ENCODE assay signal across 9 mouse cellular contexts in the genomic region with DNA sequence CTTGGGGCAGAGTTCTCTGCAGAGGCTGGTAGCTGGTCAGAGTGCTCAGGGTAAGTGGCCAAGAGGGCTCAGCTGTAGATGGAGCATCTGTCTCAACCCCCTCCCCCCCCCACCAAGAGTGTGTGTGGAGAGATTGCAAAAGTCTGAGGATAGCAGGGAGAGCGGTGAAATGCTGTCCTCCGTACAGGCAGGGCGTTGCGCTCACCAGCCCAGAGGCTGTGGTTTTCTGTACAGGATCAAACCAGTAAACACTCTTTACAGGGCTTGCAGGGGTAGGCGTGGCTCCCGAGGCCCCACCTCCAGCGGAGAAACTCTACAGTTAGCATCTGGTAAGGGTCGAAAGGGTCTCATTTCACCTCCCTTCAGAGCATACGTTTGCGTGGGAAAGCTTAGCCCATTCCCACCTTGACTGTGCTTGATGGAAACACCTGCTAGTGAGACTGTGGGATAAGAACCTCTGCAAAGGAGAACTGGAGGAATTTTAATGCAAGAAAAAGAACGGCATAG. TPM values are rescaled to one million over a fixed set of nuclear protein-coding genes. Genes with fewer than 3 reads are reported as not detected.
DNase-seq lines count a peak whose midpoint lies in the region; ATAC-seq lines count a peak whose summit lies in the region.
"Had no signal": no experiment of that assay in that cellular context is flagged by ENCODE, and none has a peak within 500 bp of the region (broad histone marks: within the 10 kb centered on the region; RNA-seq: fewer than 3 reads in every experiment).

No protein-coding gene starts in this region.

- no peak for DNase-seq in heart, postnatal 4 days
- DNase-seq in embryo, embryonic 10 days (ENCODE audit: low spot score): peak; percentile 61
- DNase-seq in liver, embryonic 11.5 days (ENCODE audit: low spot score): no peak
- DNase-seq in right cerebral cortex, postnatal 4 days: no peak
- DNase-seq in layer of hippocampus, postnatal 25 days (ENCODE audit: extremely low spot score in 1 of 2, low spot score in 1 of 2): no peak
- no peak for DNase-seq in heart, postnatal 36 days

- H3K4me1 ChIP-seq in heart, embryonic 16.5 days (ENCODE audit: control insufficient read depth, insufficient read depth, low read length): peaks cover 8% of the 10 kb centered on the region
- H3K4me1 ChIP-seq in liver, embryonic 11.5 days (replicated peaks; ENCODE audit: control insufficient read depth, insufficient read depth, low read length): 0 out of 2 replicates have a peak, but pooled peaks cover 3% of the 10 kb centered on the region
- peaks cover 26% of the 10 kb centered on the region for H3K4me1 ChIP-seq in neural tube, embryonic 12.5 days

- no peak overlapping the region; the same call in 1 of the 2 replicates for H3K27ac ChIP-seq in heart, embryonic 16.5 days (ENCODE audit: low read length)
- no peak overlapping the region for H3K27ac ChIP-seq in liver, embryonic 11.5 days (ENCODE audit: low read depth, low read length)
- H3K27ac ChIP-seq in neural tube, embryonic 12.5 days: no peak overlapping the region

- H3K36me3 ChIP-seq in heart, embryonic 16.5 days (ENCODE audit: control insufficient read depth, insufficient read depth): no peaks in the 10 kb centered on the region
- no peaks in the 10 kb centered on the region for H3K36me3 ChIP-seq in liver, embryonic 11.5 days (ENCODE audit: control insufficient read depth, insufficient read depth, low read length)
- no peaks in the 10 kb centered on the region for H3K36me3 ChIP-seq in neural tube, embryonic 12.5 days

- H3K4me2 ChIP-seq in heart, embryonic 16.5 days (ENCODE audit: low read depth, low read length): peak overlapping the region; percentile 54
- H3K4me2 ChIP-seq in liver, embryonic 11.5 days: peak overlapping the region; percentile 19
- peak overlapping the region; percentile 16; the same call in 1 of the 2 replicates for H3K4me2 ChIP-seq in neural tube, embryonic 12.5 days (replicated peaks)

- no peaks in the 10 kb centered on the region for H3K27me3 ChIP-seq in heart, embryonic 16.5 days (ENCODE audit: control insufficient read depth, insufficient read depth, low read length)
- H3K27me3 ChIP-seq in liver, embryonic 11.5 days (replicated peaks; ENCODE audit: control insufficient read depth, insufficient read depth, low read length): no peaks in the 10 kb centered on the region; the same call in 1 of the 2 replicates
- no peaks in the 10 kb centered on the region for H3K27me3 ChIP-seq in neural tube, embryonic 12.5 days (replicated peaks)

- H3K4me3 ChIP-seq in heart, embryonic 16.5 days (ENCODE audit: low read length): no peak overlapping the region
- no peak overlapping the region for H3K4me3 ChIP-seq in liver, embryonic 11.5 days (ENCODE audit: low read depth, low read length)
- H3K4me3 ChIP-seq in neural tube, embryonic 12.5 days: no peak overlapping the region

- 27% methylated on average over 11 of the region's 11 CpGs for WGBS in heart, embryonic 16.5 days
- 10% methylated on average over 11 of the region's 11 CpGs for whole genome bisulfite sequencing in liver, embryonic 11.5 days
- WGBS in neural tube, embryonic 12.5 days: 24% methylated on average over 11 of the region's 11 CpGs

- H3K9ac ChIP-seq in heart, embryonic 16.5 days (ENCODE audit: low read length): peak overlapping the region; percentile 58; the same call in 1 of the 2 replicates
- H3K9ac ChIP-seq in liver, embryonic 11.5 days (ENCODE audit: low read depth, low read length): no peak overlapping the region
- H3K9ac ChIP-seq in neural tube, embryonic 12.5 days: no peak overlapping the region

- peak; percentile 39; the same call in 1 of the 2 replicates for ATAC-seq in heart, embryonic 16.5 days (replicated peaks; ENCODE audit: extremely low read depth, insufficient read depth, low FRiP score)
- ATAC-seq in liver, embryonic 11.5 days (replicated peaks; ENCODE audit: low FRiP score): peak; percentile 50
- ATAC-seq in neural tube, embryonic 12.5 days (ENCODE audit: low FRiP score, low read depth): peak; percentile 37; the same call in 1 of the 2 replicates
- ATAC-seq: Patski had no signal

- intact Hi-C loops in heart, postnatal 36 days (cut with DNase I): loop anchor here (5.0 kb wide), 1 partner anchor 1445 kb away; no protein-coding TSS in a partner anchor

- H3K9me3 ChIP-seq in heart, embryonic 16.5 days (replicated peaks; ENCODE audit: control insufficient read depth, low read length): no peaks in the 10 kb centered on the region
- no peaks in the 10 kb centered on the region for H3K9me3 ChIP-seq in liver, embryonic 11.5 days (ENCODE audit: control insufficient read depth, low read length)
- H3K9me3 ChIP-seq in neural tube, embryonic 12.5 days: no peaks in the 10 kb centered on the region

RNA-seq across cellular contexts. Expression of a gene that starts 42.4 kb away (rescaled TPM):
- 7.1 and 11.0 TPM in 2 replicates for polyA plus RNA-seq in heart, embryonic 16.5 days (2015; fragmentation: Nextera tagmentation; extraction: Ambion mirVana)
- 10 to 100 TPM; 85.9 to 86.8 TPM for total RNA-seq in heart, postnatal 4 days (2021)
- 25.1 and 31.1 TPM in 2 replicates for polyA plus RNA-seq in liver, embryonic 11.5 days (2014; fragmentation: Nextera tagmentation; extraction: Ambion mirVana)
- polyA plus RNA-seq in neural tube, embryonic 12.5 days (2016; fragmentation: Nextera tagmentation; extraction: Ambion mirVana): 77.6 and 85.3 TPM in 2 replicates
- 100 to 1,000 TPM; 101 to 111 TPM for total RNA-seq in layer of hippocampus, postnatal 25 days (2021)
- total RNA-seq in heart, postnatal 36 days (2021): 100 to 1,000 TPM; 109 to 114 TPM
